Mouse (Mus musculus) liver, embryonic 11.5 days (tissue): ENCODE measurements around the gene Acta2. TPM values are rescaled to one million over a fixed set of nuclear protein-coding genes. Genes with fewer than 3 reads are reported as not detected.
"Not testable (repeated sequence)": the region's sequence is repeated elsewhere in the genome, so short reads cannot be mapped to it uniquely, and the experiment has no call there.

Experiments used
- ATAC-seq: fragments of 200-750 bp; cut with Nextera tagmentation; replicated peaks from 2 replicates; pipeline ENCODE4 v1.8.0; 2017; ENCODE audit warnings: moderate number of reproducible peaks, mild to moderate bottlenecking, moderate TSS enrichment, moderate library complexity; ENCODE audit not compliant: low FRiP score
- DNase-seq: peaks from one replicate; pipeline ENCODE4 v3.0.0-alpha.2; 2017; ENCODE audit warnings: low spot score
- H3K27ac ChIP-seq: fragments of 300-500 bp; sonication (generic); 2 replicates; pipeline ENCODE4 v1.5.1; 2014; ENCODE audit warnings: mild to moderate bottlenecking, low read depth, low read length, control low read depth
- H3K27me3 ChIP-seq: fragments of 300-500 bp; sonication (generic); replicated peaks from 2 replicates; pipeline ENCODE4 v1.6.1; 2014; ENCODE audit warnings: low read length, mixed read lengths; ENCODE audit not compliant: control insufficient read depth, insufficient read depth
- H3K36me3 ChIP-seq: fragments of 300-500 bp; sonication (generic); 2 replicates; pipeline ENCODE4 v1.6.1; 2014; ENCODE audit warnings: mild to moderate bottlenecking, low read length, moderate library complexity, mixed read lengths; ENCODE audit not compliant: control insufficient read depth, insufficient read depth
- H3K4me1 ChIP-seq: fragments of 300-500 bp; sonication (generic); replicated peaks from 2 replicates; pipeline ENCODE4 v1.6.1; 2014; ENCODE audit warnings: low read length, mixed read lengths; ENCODE audit not compliant: control insufficient read depth, insufficient read depth
- H3K4me2 ChIP-seq: fragments of 300-500 bp; sonication (generic); 2 replicates; pipeline ENCODE4 v1.6.1; 2014; ENCODE audit warnings: mild to moderate bottlenecking, control low read depth, moderate library complexity
- H3K4me3 ChIP-seq: fragments of 300-500 bp; sonication (generic); 2 replicates; pipeline ENCODE4 v1.5.1; 2014; ENCODE audit warnings: low read depth, low read length, control low read depth
- H3K9ac ChIP-seq: fragments of 300-500 bp; sonication (generic); 2 replicates; pipeline ENCODE4 v1.6.1; 2014; ENCODE audit warnings: low read depth, low read length, control low read depth
- H3K9me3 ChIP-seq: fragments of 300-500 bp; sonication (generic); 2 replicates; pipeline ENCODE4 v1.6.1; 2016; ENCODE audit warnings: low read length, inconsistent platforms, mixed read lengths; ENCODE audit not compliant: control insufficient read depth
- WGBS: fragments of 180-500 bp; shearing (Covaris S2); extraction: QIAGEN DNeasy Blood & Tissue Kit; methylation state at CpG from one replicate; pipeline ENCODE4 v1.1.7; 2014; 5-methylcytosine and 5-hydroxymethylcytosine counted together
- polyA plus RNA-seq: library from polyadenylated mRNA; unstranded; fragments of >200 nt; fragmentation: Nextera tagmentation; extraction: Ambion mirVana; gene quantifications from 2 replicates; pipeline ENCODE4 v1.2.1, GENCODE M21; 2014

Gene Acta2
- polyA plus RNA-seq, 1 experiment from 2014 or later = 68.2 TPM

- H3K27me3 ChIP-seq = no peaks in the 10 kb centered on the region
- ATAC-seq (no peak), DNase-seq (no peak)
- H3K4me2 ChIP-seq = no peak overlapping the region
- H3K36me3 ChIP-seq = no peaks in the 10 kb centered on the region
- H3K9ac ChIP-seq = no peak overlapping the region
- no peaks in the 10 kb centered on the region for H3K9me3 ChIP-seq
- 81% methylated on average over 8 of the region's 8 CpGs for WGBS
- H3K4me3 ChIP-seq = no peak overlapping the region
- H3K4me1 ChIP-seq = no peaks in the 10 kb centered on the region
- no peak overlapping the region for H3K27ac ChIP-seq
Observed at GRCm38 (mm10) chr19:34209930-34210581, 45.3 kb downstream of the Acta2 start.

- 69% methylated on average over 3 of the region's 3 CpGs for WGBS
- Histone ChIP-seq H3K9ac (no peak overlapping the region), H3K9me3 (no peaks in the 10 kb centered on the region), H3K4me2 (no peak overlapping the region), H3K36me3 (no peaks in the 10 kb centered on the region), H3K27me3 (no peaks in the 10 kb centered on the region), H3K4me3 (no peak overlapping the region), H3K4me1 (no peaks in the 10 kb centered on the region), H3K27ac (no peak overlapping the region)
- DNase-seq (no peak), ATAC-seq (no peak)
Observed at GRCm38 (mm10) chr19:34209031-34209430, 46.4 kb downstream of the Acta2 start.

GRCm38 (mm10) chr19:34206760-34207440, 48.5 kb downstream of the Acta2 start:
- ATAC-seq (no peak), DNase-seq (no peak)
- Histone ChIP-seq H3K4me3 (no peak overlapping the region), H3K4me1 (no peaks in the 10 kb centered on the region), H3K4me2 (no peak overlapping the region), H3K9ac (no peak overlapping the region), H3K27ac (no peak overlapping the region), H3K27me3 (no peaks in the 10 kb centered on the region), H3K9me3 (no peaks in the 10 kb centered on the region), H3K36me3 (no peaks in the 10 kb centered on the region)
- WGBS = 84% methylated on average over 8 of the region's 8 CpGs

GRCm38 (mm10) chr19:34206128-34206527, 49.3 kb downstream of the Acta2 start:
- WGBS = 68% methylated on average over 3 of the region's 4 CpGs
- not testable (repeated sequence) for ATAC-seq, H3K9ac ChIP-seq, H3K4me3 ChIP-seq, H3K27me3 ChIP-seq, H3K4me1 ChIP-seq, H3K9me3 ChIP-seq, DNase-seq, H3K4me2 ChIP-seq, H3K36me3 ChIP-seq, H3K27ac ChIP-seq

GRCm38 (mm10) chr19:34202668-34203067, 52.7 kb downstream of the Acta2 start:
- Histone ChIP-seq H3K27me3 (no peaks in the 10 kb centered on the region), H3K9me3 (no peaks in the 10 kb centered on the region), H3K4me3 (no peak overlapping the region), H3K36me3 (no peaks in the 10 kb centered on the region), H3K27ac (no peak overlapping the region), H3K9ac (no peak overlapping the region), H3K4me2 (no peak overlapping the region), H3K4me1 (no peaks in the 10 kb centered on the region)
- WGBS = 74% methylated on average over 2 of the region's 2 CpGs
- DNase-seq (no peak), ATAC-seq (no peak)

GRCm38 (mm10) chr19:34199488-34199887, 55.9 kb downstream of the Acta2 start:
- no peak overlapping the region for H3K27ac ChIP-seq
- no peak overlapping the region for H3K4me3 ChIP-seq
- 63% methylated on average over 2 of the region's 2 CpGs for WGBS
- H3K9ac ChIP-seq = no peak overlapping the region
- H3K9me3 ChIP-seq = no peaks in the 10 kb centered on the region
- ATAC-seq = no peak
- no peak for DNase-seq
- no peaks in the 10 kb centered on the region for H3K27me3 ChIP-seq
- no peaks in the 10 kb centered on the region for H3K4me1 ChIP-seq
- H3K36me3 ChIP-seq = no peaks in the 10 kb centered on the region
- no peak overlapping the region for H3K4me2 ChIP-seq

- Histone ChIP-seq H3K9ac (no peak overlapping the region), H3K4me3 (no peak overlapping the region), H3K27ac (no peak overlapping the region), H3K27me3 (no peaks in the 10 kb centered on the region), H3K4me1 (no peaks in the 10 kb centered on the region), H3K4me2 (no peak overlapping the region), H3K9me3 (no peaks in the 10 kb centered on the region), H3K36me3 (no peaks in the 10 kb centered on the region)
- DNase-seq = no peak
- 89% methylated on average over 4 of the region's 4 CpGs for WGBS
- ATAC-seq = no peak
Observed at GRCm38 (mm10) chr19:34198901-34199300, 56.5 kb downstream of the Acta2 start.

GRCm38 (mm10) chr19:34198066-34198465, 57.3 kb downstream of the Acta2 start:
- H3K4me1 ChIP-seq = no peaks in the 10 kb centered on the region
- H3K4me2 ChIP-seq = no peak overlapping the region
- H3K4me3 ChIP-seq = no peak overlapping the region
- no peak for ATAC-seq
- H3K27ac ChIP-seq = no peak overlapping the region
- no peaks in the 10 kb centered on the region for H3K9me3 ChIP-seq
- no peak for DNase-seq
- 94% methylated on average over 1 of the region's 1 CpGs for WGBS
- H3K9ac ChIP-seq = no peak overlapping the region
- H3K27me3 ChIP-seq = no peaks in the 10 kb centered on the region
- H3K36me3 ChIP-seq = no peaks in the 10 kb centered on the region

GRCm38 (mm10) chr19:34195031-34195430, 60.4 kb downstream of the Acta2 start:
- 62% methylated on average over 2 of the region's 2 CpGs for WGBS

More at GRCm38 (mm10) chr19:34195031-34195430, 60.4 kb downstream of the Acta2 start:
- H3K27ac ChIP-seq = no peak overlapping the region
- no peaks in the 10 kb centered on the region for H3K36me3 ChIP-seq
- H3K4me2 ChIP-seq = no peak overlapping the region
- H3K4me1 ChIP-seq = 0 out of 2 replicates have a peak, but pooled peaks cover 5% of the 10 kb centered on the region
- ATAC-seq = no peak
- H3K9ac ChIP-seq = no peak overlapping the region
- H3K9me3 ChIP-seq = no peaks in the 10 kb centered on the region
- no peak overlapping the region for H3K4me3 ChIP-seq
- DNase-seq = no peak
- H3K27me3 ChIP-seq = no peaks in the 10 kb centered on the region
